Mouse (Mus musculus) embryonic fibroblast, embryonic 13.5 days (primary cell): ENCODE measurements around the gene Ostf1.

ENCODE experiments used
- CTCF ChIP-seq: IDR thresholded peaks from 2 replicates; pipeline ENCODE4 v1.5.1; 2011; ENCODE audit warnings: mild to moderate bottlenecking, control low read depth, low read length, moderate library complexity, borderline replicate concordance; ENCODE audit not compliant: insufficient read depth
- POLR2A ChIP-seq: IDR thresholded peaks from 2 replicates; pipeline ENCODE4 v1.6.1; 2011; ENCODE audit warnings: low read depth, mild to moderate bottlenecking, control low read depth, low read length, moderate library complexity

- TF ChIP-seq CTCF: no peak
- TF ChIP-seq POLR2A: no peak
These were observed 7.7 kb downstream of the Ostf1 start for GRCm38 (mm10) chr19:18623894-18624293.
